Comparison of ENCODE assay signal across 8 mouse cellular contexts in genomic region chr2:68805866-68806265, GRCm38 (mm10). TPM values are rescaled to one million over a fixed set of nuclear protein-coding genes. Genes with fewer than 3 reads are reported as not detected.
DNase-seq lines count a peak whose midpoint lies in the region; ATAC-seq lines count a peak whose summit lies in the region.

No protein-coding gene starts in this region.

- ATAC-seq in embryonic facial prominence, embryonic 11.5 days (replicated peaks; ENCODE audit: insufficient number of reproducible peaks, low FRiP score, low TSS enrichment, low read depth) = no peak

- no peak overlapping the region for H3K4me2 ChIP-seq in embryonic facial prominence, embryonic 11.5 days (ENCODE audit: low read depth, low read length)

- no peaks in the 10 kb centered on the region for H3K9me3 ChIP-seq in embryonic facial prominence, embryonic 11.5 days (replicated peaks; ENCODE audit: control insufficient read depth, low read length)
- no peaks in the 10 kb centered on the region for H3K9me3 ChIP-seq in embryonic facial prominence, embryonic 10.5 days

- no peak overlapping the region for H3K9ac ChIP-seq in embryonic facial prominence, embryonic 11.5 days (replicated peaks; ENCODE audit: low read length)

- intact Hi-C loops in heart, postnatal 14 days (cut with DNase I) = no loop called here

- H3K27ac ChIP-seq in embryonic facial prominence, embryonic 11.5 days (replicated peaks; ENCODE audit: low read depth, low read length) = no peak overlapping the region
- H3K27ac ChIP-seq in embryonic facial prominence, embryonic 10.5 days (replicated peaks) = no peak overlapping the region

- WGBS in embryonic facial prominence, embryonic 11.5 days = 22% methylated on average over 3 of the region's 3 CpGs
- 24% methylated on average over 3 of the region's 3 CpGs for WGBS in embryonic facial prominence, embryonic 10.5 days

- H3K4me1 ChIP-seq in embryonic facial prominence, embryonic 11.5 days (ENCODE audit: control insufficient read depth, insufficient read depth, low read length) = no peaks in the 10 kb centered on the region
- H3K4me1 ChIP-seq in embryonic facial prominence, embryonic 10.5 days = peaks cover 20% of the 10 kb centered on the region

- no peak overlapping the region for H3K4me3 ChIP-seq in embryonic facial prominence, embryonic 11.5 days (ENCODE audit: low read depth, low read length)
- H3K4me3 ChIP-seq in embryonic facial prominence, embryonic 10.5 days = no peak overlapping the region

- H3K36me3 ChIP-seq in embryonic facial prominence, embryonic 11.5 days (replicated peaks; ENCODE audit: control insufficient read depth, insufficient read depth, low read depth, low read length) = no peaks in the 10 kb centered on the region
- H3K36me3 ChIP-seq in embryonic facial prominence, embryonic 10.5 days (replicated peaks) = no peaks in the 10 kb centered on the region

- no peaks in the 10 kb centered on the region for H3K27me3 ChIP-seq in embryonic facial prominence, embryonic 11.5 days (ENCODE audit: control insufficient read depth, insufficient read depth, low read length)
- no peaks in the 10 kb centered on the region for H3K27me3 ChIP-seq in embryonic facial prominence, embryonic 10.5 days (replicated peaks; ENCODE audit: low read depth, poor library complexity, severe bottlenecking)

- DNase-seq in embryonic facial prominence, embryonic 11.5 days (ENCODE audit: low spot score) = peak; percentile 26
- no peak for DNase-seq in embryonic facial prominence, embryonic 10.5 days (ENCODE audit: low spot score)
- DNase-seq in right cerebral cortex, postnatal 10 days (ENCODE audit: low spot score in 2 of 2) = peak; percentile 63 to 67
- DNase-seq in right cerebral cortex, postnatal 36 days (ENCODE audit: low spot score in 2 of 2) = no peak
- peak; percentile 63 to 65 for DNase-seq in heart, postnatal 14 days
- peak; percentile 42 for DNase-seq in skeletal muscle tissue, adult 2 months (ENCODE audit: low read depth, low spot score)
- no peak for DNase-seq in cerebellum, postnatal 4 days (ENCODE audit: low spot score in 2 of 2)
- DNase-seq in layer of hippocampus, postnatal 25 days (ENCODE audit: extremely low spot score in 1 of 2, low spot score in 1 of 2) = no peak

RNA-seq across cellular contexts. Expression of gene Cers6, which starts 55.4 kb away (rescaled TPM):
- polyA plus RNA-seq in embryonic facial prominence, embryonic 11.5 days (2014; fragmentation: Nextera tagmentation; extraction: Ambion mirVana) = 31.7 and 33.6 TPM in 2 replicates
- 28.4 and 28.8 TPM in 2 replicates for polyA plus RNA-seq in embryonic facial prominence, embryonic 10.5 days (2016; fragmentation: Nextera tagmentation; extraction: Ambion mirVana)
- total RNA-seq in heart, postnatal 14 days (2021) = 10 to 100 TPM; 14.1 to 14.7 TPM
- 10 to 100 TPM; 85.9 to 94.3 TPM for total RNA-seq in layer of hippocampus, postnatal 25 days (2021)

Comparison
In these comparisons a context has a peak if more than half of its experiments do, and no peak if none do; other contexts are left out.
1. DNase-seq: peak in embryonic facial prominence, embryonic 11.5 days (single experiment), right cerebral cortex, postnatal 10 days (2 of 2), heart, postnatal 14 days (2 of 2) and skeletal muscle tissue, adult 2 months (single experiment); none in embryonic facial prominence, embryonic 10.5 days (single experiment), right cerebral cortex, postnatal 36 days (0 of 2), cerebellum, postnatal 4 days (0 of 2) and layer of hippocampus, postnatal 25 days (0 of 2).
2. RNA of gene Cers6, which starts 55.4 kb away (total RNA-seq): 85.9 to 94.3 TPM in layer of hippocampus, postnatal 25 days; 14.1 to 14.7 TPM in heart, postnatal 14 days; every median in the first group is over 4 times any median in the second.